Mouse (Mus musculus): Measurements from ENCODE around the gene Sstr4.

DNA sequence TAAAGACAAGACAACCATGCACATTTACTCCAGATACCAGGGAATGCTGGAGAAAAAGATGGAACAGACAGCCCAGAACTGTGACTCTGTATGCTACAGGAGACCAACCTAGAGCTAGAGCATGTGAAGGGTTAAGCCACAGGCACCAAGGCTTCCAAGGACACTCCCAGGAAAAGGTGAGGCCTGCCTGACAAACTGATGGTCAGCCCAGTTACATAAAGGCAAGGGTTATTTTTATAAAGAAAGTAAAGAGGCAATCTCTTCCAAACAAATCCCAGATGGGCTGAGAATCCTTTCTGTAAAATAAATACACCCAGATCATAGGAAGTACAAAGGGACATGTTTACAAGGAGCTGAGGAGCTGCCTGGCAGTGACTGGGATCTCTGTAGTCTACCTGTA is 49.8 kb upstream of the Sstr4 start:
- TF ChIP-seq EP300 (IDR thresholded peaks at IDR 0.05; ENCODE audit: low read depth) = no peak
- no peak for TF ChIP-seq CTCF (IDR thresholded peaks at IDR 0.05; ENCODE audit: low read depth)
